Mouse (Mus musculus) hindbrain, postnatal 0 days (tissue): Measurements from ENCODE around the gene Dnajc22. TPM values are rescaled to one million over a fixed set of nuclear protein-coding genes. Genes with fewer than 3 reads are reported as not detected.

Source experiments
- ATAC-seq: fragments of 200-750 bp; cut with Nextera tagmentation; 2 replicates; pipeline ENCODE4 v1.8.0; 2017; ENCODE audit warnings: mild to moderate bottlenecking, moderate TSS enrichment, moderate library complexity
- DNase-seq: peaks from one replicate; pipeline ENCODE4 v3.0.0-alpha.2; 2015; ENCODE audit warnings: low spot score
- H3K27ac ChIP-seq: fragments of 300-500 bp; sonication (generic); 2 replicates; pipeline ENCODE4 v1.5.1; 2014; ENCODE audit warnings: mild to moderate bottlenecking
- H3K27me3 ChIP-seq: fragments of 300-500 bp; sonication (generic); 2 replicates; pipeline ENCODE4 v1.6.1; 2014; ENCODE audit warnings: low read length, mixed read lengths; ENCODE audit not compliant: insufficient read depth
- H3K36me3 ChIP-seq: fragments of 300-500 bp; sonication (generic); 2 replicates; pipeline ENCODE4 v1.6.1; 2014; ENCODE audit warnings: low read length, mixed read lengths; ENCODE audit not compliant: insufficient read depth
- H3K4me1 ChIP-seq: fragments of 300-500 bp; sonication (generic); 2 replicates; pipeline ENCODE4 v1.6.1; 2014; ENCODE audit warnings: antibody characterized with exemption, low read length, mixed read lengths; ENCODE audit not compliant: insufficient read depth
- H3K4me2 ChIP-seq: fragments of 300-500 bp; sonication (generic); 2 replicates; pipeline ENCODE4 v1.6.1; 2014; ENCODE audit warnings: low read depth, mild to moderate bottlenecking, low read length, moderate library complexity, mixed read lengths
- H3K4me3 ChIP-seq: fragments of 300-500 bp; sonication (generic); 2 replicates; pipeline ENCODE4 v1.5.1; 2014; ENCODE audit warnings: low read length
- H3K9ac ChIP-seq: fragments of 300-500 bp; sonication (generic); replicated peaks from 2 replicates; pipeline ENCODE4 v1.6.1; 2014; ENCODE audit warnings: mild to moderate bottlenecking, low read length, moderate library complexity, mixed read lengths
- H3K9me3 ChIP-seq: fragments of 300-500 bp; sonication (generic); 2 replicates; pipeline ENCODE4 v1.6.1; 2016; ENCODE audit warnings: low read length, mixed read lengths
- CTCF ChIP-seq: IDR thresholded peaks from 2 replicates; pipeline ENCODE4 v1.5.1; 2016; ENCODE audit warnings: antibody characterized with exemption, control low read depth, low read depth
- WGBS: fragments of 180-500 bp; shearing (Covaris S2); extraction: QIAGEN DNeasy Blood & Tissue Kit; methylation state at CpG from one replicate; pipeline ENCODE4 v1.1.7; 2014; 5-methylcytosine and 5-hydroxymethylcytosine counted together
- polyA plus RNA-seq: library from polyadenylated mRNA; unstranded; fragments of >200 nt; fragmentation: Nextera tagmentation; extraction: Ambion mirVana; gene quantifications from 2 replicates; pipeline ENCODE4 v1.2.1, GENCODE M21; 2015
- total RNA-seq: library from RNA; depleted of rRNA; stranded (reverse); fragments of >200 nt; gene quantifications from 2 replicates; pipeline ENCODE4 v1.2.3, GENCODE M21; 2014

The Dnajc22 gene
- total and polyA plus RNA-seq, 2 experiments from 2014 or later = 0.45 to 0.99 TPM

DNA sequence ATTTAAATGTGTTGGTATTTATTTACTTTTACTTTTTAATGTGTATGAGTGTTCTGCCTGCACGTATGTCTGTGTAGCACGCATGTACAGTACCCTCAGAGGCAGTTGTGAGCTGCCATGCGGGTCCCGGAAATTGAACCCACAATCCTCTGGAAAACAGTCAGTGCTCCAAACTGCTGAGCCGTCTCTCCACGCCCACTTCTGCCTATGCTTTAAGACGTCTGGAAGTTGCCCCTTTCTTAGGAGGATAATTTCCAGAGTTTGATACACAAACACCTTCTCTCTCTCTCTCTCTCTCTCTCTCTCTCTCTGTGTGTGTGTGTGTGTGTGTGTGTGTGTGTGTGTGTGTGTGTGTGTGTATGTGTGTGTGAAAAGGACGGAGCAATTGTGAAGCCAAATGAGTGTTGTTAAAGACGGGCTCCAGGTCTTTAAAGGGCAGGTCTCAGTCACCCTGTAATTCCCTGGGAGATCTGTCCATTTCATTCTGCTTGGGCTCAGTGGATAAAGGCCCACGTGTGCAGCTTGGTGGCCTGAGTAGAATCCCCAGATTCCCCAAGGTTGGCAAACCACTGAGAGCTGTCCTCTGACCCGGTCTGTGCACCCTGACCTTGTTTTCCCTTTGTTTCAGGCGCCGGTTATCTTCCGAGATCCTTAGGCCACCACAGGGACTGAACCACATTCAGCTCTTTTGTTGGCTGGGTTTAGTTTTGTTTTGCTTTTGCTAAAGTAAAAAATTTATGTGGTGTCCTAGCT is 21.5 kb downstream of the Dnajc22 start:
- Histone ChIP-seq H3K27me3 (no peaks in the 10 kb centered on the region), H3K36me3 (no peaks in the 10 kb centered on the region), H3K27ac (no peak overlapping the region), H3K9ac (no peak overlapping the region), H3K4me2 (no peak overlapping the region), H3K9me3 (no peaks in the 10 kb centered on the region), H3K4me3 (no peak overlapping the region), H3K4me1 (no peaks in the 10 kb centered on the region)
- ATAC-seq (no peak), DNase-seq (no peak)
- TF ChIP-seq CTCF = no peak
- 45% methylated on average over 14 of the region's 14 CpGs for WGBS

- Histone ChIP-seq H3K36me3 (no peaks in the 10 kb centered on the region), H3K4me2 (no peak overlapping the region), H3K27ac (no peak overlapping the region), H3K4me1 (no peaks in the 10 kb centered on the region), H3K9ac (no peak overlapping the region), H3K27me3 (no peaks in the 10 kb centered on the region), H3K4me3 (no peak overlapping the region), H3K9me3 (no peaks in the 10 kb centered on the region)
- TF ChIP-seq CTCF = no peak
- ATAC-seq (no peak), DNase-seq (no peak)
- 88% methylated on average over 7 of the region's 7 CpGs for WGBS
These were observed 22.1 kb downstream of the Dnajc22 start for GRCm38 (mm10) chr15:99115065-99115423.

GRCm38 (mm10) chr15:99116539-99116938 is 23.6 kb downstream of the Dnajc22 start:
- 69% methylated on average over 11 of the region's 11 CpGs for WGBS
- TF ChIP-seq CTCF = no peak
- DNase-seq (no peak), ATAC-seq (no peak)
- Histone ChIP-seq H3K27me3 (no peaks in the 10 kb centered on the region), H3K4me3 (no peak overlapping the region), H3K9me3 (no peaks in the 10 kb centered on the region), H3K4me2 (no peak overlapping the region), H3K4me1 (no peaks in the 10 kb centered on the region), H3K36me3 (no peaks in the 10 kb centered on the region), H3K9ac (no peak overlapping the region), H3K27ac (no peak overlapping the region)

GRCm38 (mm10) chr15:99120814-99121213 is 27.8 kb downstream of the Dnajc22 start:
- DNase-seq (no peak), ATAC-seq (no peak)
- H3K4me3 ChIP-seq = no peak overlapping the region
- H3K9ac ChIP-seq = no peak overlapping the region
- WGBS = 15% methylated on average over 11 of the region's 11 CpGs
- H3K36me3 ChIP-seq = no peaks in the 10 kb centered on the region
- H3K27me3 ChIP-seq = no peaks in the 10 kb centered on the region
- no peak overlapping the region for H3K4me2 ChIP-seq
- no peaks in the 10 kb centered on the region for H3K4me1 ChIP-seq
- no peak for TF ChIP-seq CTCF
- no peaks in the 10 kb centered on the region for H3K9me3 ChIP-seq
- H3K27ac ChIP-seq = no peak overlapping the region

DNA sequence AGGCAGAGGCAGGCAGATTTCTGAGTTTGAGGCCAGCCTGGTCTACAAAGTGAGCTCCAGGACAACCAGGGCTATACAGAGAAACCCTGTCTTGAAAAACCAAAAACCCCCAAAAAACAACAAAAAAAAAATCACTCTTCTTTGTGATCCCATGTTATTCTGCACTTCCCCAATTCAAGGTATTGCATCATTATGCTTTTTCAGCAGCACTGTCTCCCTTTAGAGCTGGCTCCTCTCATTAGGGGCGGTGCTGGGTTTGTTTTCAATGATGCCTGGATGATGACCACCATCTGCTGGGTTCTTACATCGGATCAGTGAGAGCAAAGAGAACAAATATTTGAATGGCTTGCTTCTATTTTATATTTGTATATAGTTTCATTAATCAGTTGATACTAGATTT is 29.7 kb downstream of the Dnajc22 start:
- no peak overlapping the region for H3K9ac ChIP-seq
- H3K36me3 ChIP-seq = no peaks in the 10 kb centered on the region
- H3K4me2 ChIP-seq = no peak overlapping the region
- DNase-seq (no peak), ATAC-seq (no peak)
- no peaks in the 10 kb centered on the region for H3K9me3 ChIP-seq
- no peak overlapping the region for H3K27ac ChIP-seq
- H3K4me1 ChIP-seq = no peaks in the 10 kb centered on the region
- H3K4me3 ChIP-seq = no peak overlapping the region
- TF ChIP-seq CTCF = no peak
- H3K27me3 ChIP-seq = no peaks in the 10 kb centered on the region
- WGBS = 78% methylated on average over 2 of the region's 2 CpGs

DNA sequence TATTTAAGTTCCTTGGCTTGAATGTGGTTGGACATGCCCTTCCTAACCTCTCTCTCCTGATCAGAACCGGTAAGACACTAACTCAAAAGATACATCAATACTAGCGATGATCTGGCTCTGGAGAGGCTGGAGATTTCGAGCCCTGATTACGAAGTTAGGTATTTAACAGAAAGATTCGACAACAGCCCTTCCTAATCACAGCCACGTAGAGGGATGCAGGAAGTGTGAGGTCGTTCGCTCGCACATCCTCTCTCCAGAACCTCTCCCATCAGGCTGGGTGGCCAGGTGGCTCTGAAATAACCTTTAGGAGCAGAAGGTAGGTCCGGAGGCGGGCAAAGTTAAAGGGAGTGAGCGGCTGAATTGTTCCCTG is 32.7 kb downstream of the Dnajc22 start, which contains the start of gene Spats2:
TSS of gene Spats2 (plus strand) at position 206 of the 370 bp plus-strand sequence.
- no peak for ATAC-seq
- H3K4me1 ChIP-seq = no peaks in the 10 kb centered on the region
- H3K9ac ChIP-seq = peak within 1 kb of the TSS; percentile 88
- H3K36me3 ChIP-seq = no peaks in the 10 kb centered on the region
- no peak for TF ChIP-seq CTCF
- no peaks in the 10 kb centered on the region for H3K27me3 ChIP-seq
- DNase-seq = no peak
- peak within 1 kb of the TSS; percentile 80 for H3K4me3 ChIP-seq
- WGBS = 2% methylated on average over 12 of the region's 12 CpGs
- H3K27ac ChIP-seq = peak within 1 kb of the TSS; percentile 91
- no peaks in the 10 kb centered on the region for H3K9me3 ChIP-seq
- H3K4me2 ChIP-seq = peak within 1 kb of the TSS; percentile 63

DNA sequence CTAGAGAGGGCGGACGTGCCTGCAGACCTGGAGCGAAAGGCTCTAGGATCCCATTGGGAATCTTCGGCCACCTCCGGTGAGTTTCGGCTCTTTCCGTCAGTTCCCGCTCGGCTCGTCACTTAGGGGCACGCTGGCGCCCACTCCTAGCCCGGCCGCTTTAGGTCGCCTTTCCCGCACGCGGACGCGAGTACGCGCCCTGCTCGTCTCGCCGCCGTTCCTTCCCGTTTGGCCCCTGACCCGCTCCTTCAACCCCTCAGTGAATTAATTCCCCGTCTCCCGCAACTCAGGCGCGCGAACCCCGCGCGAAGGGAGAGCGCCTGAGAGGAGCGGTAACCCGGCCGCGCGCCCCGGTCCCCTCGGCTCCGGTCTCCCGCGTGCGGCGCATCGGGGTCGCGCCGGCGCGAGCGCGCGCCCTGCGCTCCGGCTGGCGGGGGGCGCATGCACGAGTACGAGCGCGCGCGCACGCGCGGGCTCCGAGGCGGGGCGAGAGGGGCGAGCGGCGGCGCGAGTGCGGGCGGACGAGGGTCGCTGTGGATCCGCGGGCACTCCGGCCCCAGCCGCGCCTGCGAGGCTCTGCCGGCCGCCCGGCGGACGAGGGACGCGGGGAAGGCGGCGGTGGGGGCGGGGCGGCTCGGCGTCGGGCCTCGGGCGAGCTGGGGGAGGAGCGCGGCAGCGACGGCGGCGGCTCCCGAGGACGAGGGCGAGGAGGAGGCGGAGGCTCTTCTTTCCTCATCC is 33.3 kb downstream of the Dnajc22 start:
- ATAC-seq = peak; percentile 92
- Histone ChIP-seq H3K4me2 (peak overlapping the region; percentile 63), H3K4me1 (no peaks in the 10 kb centered on the region), H3K4me3 (peak overlapping the region; percentile 80), H3K36me3 (no peaks in the 10 kb centered on the region), H3K9ac (peak overlapping the region; percentile 88), H3K27ac (peak overlapping the region; percentile 91), H3K27me3 (no peaks in the 10 kb centered on the region), H3K9me3 (no peaks in the 10 kb centered on the region)
- peak; percentile 94 for DNase-seq
- no peak; the same call in 1 of the 2 replicates for TF ChIP-seq CTCF
- 2% methylated on average over 97 of the region's 115 CpGs for WGBS
